Comparison of ENCODE assay signal across 9 mouse cellular contexts in the genomic region with DNA sequence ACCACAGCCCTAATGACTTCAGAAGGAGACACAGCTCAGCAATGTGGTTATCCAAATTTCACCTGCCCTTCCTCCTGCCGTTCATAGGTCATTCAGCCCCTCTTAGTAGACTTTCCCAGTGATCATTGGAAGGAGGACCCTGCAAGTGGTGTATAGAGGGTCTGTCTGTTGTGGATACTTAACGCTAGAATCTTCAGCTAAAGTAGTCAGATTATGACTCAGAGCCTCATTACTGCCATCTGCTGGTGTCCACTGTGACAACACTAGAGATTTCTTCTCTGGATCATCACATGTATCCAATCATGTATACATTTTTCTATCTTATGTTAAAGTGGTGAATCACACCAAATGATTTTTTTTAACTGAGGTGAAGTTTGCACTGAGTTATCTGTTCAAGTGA. TPM values are rescaled to one million over a fixed set of nuclear protein-coding genes. Genes with fewer than 3 reads are reported as not detected.
DNase-seq lines count a peak whose midpoint lies in the region; ATAC-seq and TF ChIP-seq lines count a peak whose summit lies in the region.
"Had no signal": no experiment of that assay in that cellular context is flagged by ENCODE, and none has a peak within 500 bp of the region (broad histone marks: within the 10 kb centered on the region; RNA-seq: fewer than 3 reads in every experiment).

No protein-coding gene starts in this region.

- DNase-seq in kidney, adult 2 months = peak; percentile 59
- DNase-seq in kidney, adult 11 months = no peak
- peak; percentile 75 for DNase-seq in adrenal gland, postnatal 10 days
- peak; percentile 29 for DNase-seq in large intestine, adult 2 months (ENCODE audit: low read depth, low spot score)
- peak; percentile 76 for DNase-seq in thymus, postnatal 4 days

- H3K36me3 ChIP-seq in kidney, adult 2 months (ENCODE audit: control insufficient read depth, insufficient read depth, low read length) = no peaks in the 10 kb centered on the region
- H3K36me3 ChIP-seq in E14TG2a.4 (ENCODE audit: insufficient read depth, low read length) = no peaks in the 10 kb centered on the region

- 13% methylated on average over 2 of the region's 2 CpGs for WGBS in kidney, adult 2 months
- 6% methylated on average over 2 of the region's 2 CpGs for WGBS in large intestine, adult 2 months

- H3K27me3 ChIP-seq in kidney, adult 2 months (replicated peaks; ENCODE audit: control insufficient read depth, insufficient read depth, low read length) = no peaks in the 10 kb centered on the region
- peaks cover 2% of the 10 kb centered on the region; the same call in 1 of the 2 replicates for H3K27me3 ChIP-seq in E14TG2a.4 (ENCODE audit: insufficient read depth, low read length)

- peak; percentile 29; the same call in 1 of the 2 replicates for TF ChIP-seq CTCF in kidney, adult 2 months (conservative IDR thresholded peaks at IDR 0.05; ENCODE audit: insufficient read depth, insufficient read length, low read depth, low read length)
- TF ChIP-seq CTCF in E14TG2a.4 (conservative IDR thresholded peaks at IDR 0.05; ENCODE audit: low read length) = peak; percentile 53

- H3K27ac ChIP-seq in kidney, adult 2 months (ENCODE audit: insufficient read depth, low read depth, low read length) = no peak overlapping the region
- H3K27ac ChIP-seq: macrophage had no signal

- TF ChIP-seq POLR2A in kidney, adult 2 months (IDR thresholded peaks at IDR 0.05; ENCODE audit: low read depth, low read length) = no peak

- 0 out of 2 replicates have a peak, but pooled peaks have one; percentile 44 for ATAC-seq in erythroid progenitor cell, adult 5-6 weeks (replicated peaks; ENCODE audit: low FRiP score, poor library complexity, severe bottlenecking)
- peak; percentile 69 for ATAC-seq in megakaryocyte-erythroid progenitor cell, adult 5-6 weeks (replicated peaks; ENCODE audit: low FRiP score, low TSS enrichment, poor library complexity, severe bottlenecking)

- H3K4me3 ChIP-seq in kidney, adult 2 months (ENCODE audit: insufficient read depth, low read depth, low read length) = no peak overlapping the region
- H3K4me3 ChIP-seq in E14TG2a.4 (replicated peaks; ENCODE audit: low read length) = no peak overlapping the region

- no peaks in the 10 kb centered on the region for H3K9me3 ChIP-seq in E14TG2a.4 (ENCODE audit: low read length)

- peaks cover 3% of the 10 kb centered on the region; the same call in 1 of the 2 replicates for H3K4me1 ChIP-seq in kidney, adult 2 months (ENCODE audit: control insufficient read depth, insufficient read depth, low read length)
- peaks cover 7% of the 10 kb centered on the region for H3K4me1 ChIP-seq in E14TG2a.4 (replicated peaks; ENCODE audit: low read depth, low read length)

RNA-seq across cellular contexts. Expression of gene Wipi1, which starts 9.4 kb away (rescaled TPM):
- 22.7 and 25.2 TPM in 2 replicates for polyA plus RNA-seq in kidney, adult 2 months (2012; rRNA removed)
- total RNA-seq in adrenal gland, postnatal 10 days (2021) = 10 to 100 TPM; 35.0 to 44.2 TPM
- total RNA-seq in erythroid progenitor cell, adult 5-6 weeks (2015; ENCODE audit: low replicate concordance) = 40.4 and 58.3 TPM in 2 replicates
- total RNA-seq in erythroid progenitor cell, adult 5-6 weeks (2017; ENCODE audit: low replicate concordance) = 20.3 and 33.6 TPM in 2 replicates
- polyA plus RNA-seq in large intestine, adult 2 months (2012; rRNA removed) = 7.4 and 10.9 TPM in 2 replicates
- total RNA-seq in megakaryocyte-erythroid progenitor cell, adult 5-6 weeks (2014; fragmentation: Nextera tagmentation) = 21.2 and 30.6 TPM in 2 replicates
- 5.9 and 9.0 TPM in 2 replicates for total RNA-seq in megakaryocyte-erythroid progenitor cell, adult 5-6 weeks (2017)

RNA-seq across cellular contexts. Expression of gene Prkar1a, which starts 28.0 kb away (rescaled TPM):
- 85.9 and 102 TPM in 2 replicates for polyA plus RNA-seq in kidney, adult 2 months (2012; rRNA removed)
- total RNA-seq in adrenal gland, postnatal 10 days (2021) = 100 to 1,000 TPM; 331 to 344 TPM
- total RNA-seq in erythroid progenitor cell, adult 5-6 weeks (2015; ENCODE audit: low replicate concordance) = 46.1 and 72.5 TPM in 2 replicates
- total RNA-seq in erythroid progenitor cell, adult 5-6 weeks (2017; ENCODE audit: low replicate concordance) = 24.0 and 38.4 TPM in 2 replicates
- 43.8 and 53.0 TPM in 2 replicates for polyA plus RNA-seq in large intestine, adult 2 months (2012; rRNA removed)
- 93.1 and 106 TPM in 2 replicates for total RNA-seq in megakaryocyte-erythroid progenitor cell, adult 5-6 weeks (2014; fragmentation: Nextera tagmentation)
- 72.0 and 76.5 TPM in 2 replicates for total RNA-seq in megakaryocyte-erythroid progenitor cell, adult 5-6 weeks (2017)
